Mouse (Mus musculus): ENCODE results near the gene Pla2g12b. TPM values are rescaled to one million over a fixed set of nuclear protein-coding genes. Genes with fewer than 3 reads are reported as not detected.

The Pla2g12b gene
- total RNA-seq, 2 experiments from 2014 or later = not detected

GRCm38 (mm10) chr10:59403793-59404149 lies 311 bp downstream of the Pla2g12b start:
- intact Hi-C loops (cut with DNase I) = no loop called here
- DNase-seq (ENCODE audit: low spot score) = no peak

DNA sequence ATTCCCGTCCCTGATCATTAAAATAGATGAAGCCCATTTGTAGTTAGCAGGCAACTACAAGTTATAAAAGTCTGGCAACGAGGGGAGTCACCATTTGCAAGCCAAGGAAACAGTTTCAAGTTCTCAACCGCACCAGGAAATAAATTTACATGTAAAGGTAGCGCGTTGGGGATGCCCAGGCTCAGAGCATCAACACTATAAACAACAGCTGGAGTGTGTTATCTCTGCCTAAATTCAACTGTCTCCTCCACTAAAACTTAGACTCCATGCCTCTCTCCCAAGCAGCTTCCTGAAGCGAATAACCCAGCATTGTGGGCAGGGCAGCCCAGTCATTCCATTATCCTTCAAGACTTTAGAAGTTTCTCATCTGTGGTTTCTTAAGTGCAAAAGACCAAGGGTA lies 5.0 kb downstream of the Pla2g12b start:
- intact Hi-C loops (cut with DNase I) = no loop called here
- no peak for DNase-seq (ENCODE audit: low spot score)

GRCm38 (mm10) chr10:59410264-59410663 lies 6.8 kb downstream of the Pla2g12b start:
- intact Hi-C loops (cut with DNase I) = no loop called here
- no peak for DNase-seq (ENCODE audit: low spot score)

DNA sequence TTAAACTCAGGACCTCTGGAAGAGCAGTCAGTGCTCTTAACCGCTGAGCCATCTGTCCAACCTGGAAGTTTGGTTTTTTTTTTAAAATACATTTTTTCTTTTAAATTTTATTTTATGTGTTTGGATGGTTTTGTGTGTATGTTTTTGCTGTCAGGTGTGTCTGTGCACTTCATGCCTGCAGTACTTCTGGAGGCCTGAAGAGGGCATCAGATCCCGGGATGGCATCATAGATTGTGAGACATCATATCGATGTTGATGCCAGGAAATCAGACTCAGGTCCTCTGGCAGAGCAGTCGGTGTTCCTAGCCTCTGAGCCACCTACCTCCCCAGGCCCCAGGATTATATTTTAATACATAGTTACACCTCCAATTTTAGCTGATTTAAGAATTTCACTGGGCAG lies 10.3 kb downstream of the Pla2g12b start:
- intact Hi-C loops (cut with DNase I) = no loop called here
- DNase-seq (ENCODE audit: low spot score) = no peak

DNA sequence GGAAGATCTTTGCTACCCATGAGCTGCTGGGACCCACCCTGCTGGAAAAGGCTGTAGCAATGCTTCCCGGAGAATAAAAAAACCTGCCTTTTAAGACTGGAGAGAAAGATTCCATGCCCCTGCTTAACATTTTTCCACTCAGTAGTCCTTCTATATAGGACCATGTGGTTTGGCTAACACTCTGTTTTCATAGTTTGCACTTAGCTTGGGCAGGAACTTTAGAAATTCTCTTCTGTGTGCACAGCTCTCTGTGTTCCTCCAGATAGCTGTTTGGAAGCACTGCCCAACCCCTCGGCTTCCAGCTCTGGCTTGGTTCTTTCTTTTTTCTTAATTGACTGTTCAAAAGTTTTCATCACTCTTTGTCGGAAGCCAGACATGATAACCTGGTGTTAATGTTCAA lies 13.2 kb downstream of the Pla2g12b start:
- intact Hi-C loops (cut with DNase I) = no loop called here
- DNase-seq (ENCODE audit: low spot score) = no peak

DNA sequence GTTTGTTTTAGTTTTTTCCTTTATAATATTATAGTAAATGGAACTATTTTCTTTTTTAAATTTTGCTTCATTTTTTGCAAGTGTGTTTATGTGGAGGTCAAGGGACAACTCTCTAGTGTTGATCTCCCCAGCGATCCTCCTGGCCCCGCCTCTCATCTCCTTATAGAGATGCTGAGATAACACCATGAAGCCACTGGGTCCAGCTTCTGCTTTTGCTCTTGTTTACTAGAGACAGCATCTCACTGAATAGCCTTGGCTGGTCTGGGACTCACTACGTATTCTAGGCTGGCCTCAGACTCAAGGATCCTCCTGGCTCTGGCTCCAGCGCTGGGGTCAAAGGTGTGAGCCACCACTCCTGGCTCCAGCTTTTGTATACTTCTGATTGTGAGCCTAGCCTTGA lies 16.1 kb downstream of the Pla2g12b start:
- no peak for DNase-seq (ENCODE audit: low spot score)
- intact Hi-C loops (cut with DNase I) = no loop called here

- DNase-seq (ENCODE audit: low spot score) = no peak
- intact Hi-C loops (cut with DNase I) = no loop called here
These were observed 21.0 kb downstream of the Pla2g12b start for GRCm38 (mm10) chr10:59424453-59424852.

DNA sequence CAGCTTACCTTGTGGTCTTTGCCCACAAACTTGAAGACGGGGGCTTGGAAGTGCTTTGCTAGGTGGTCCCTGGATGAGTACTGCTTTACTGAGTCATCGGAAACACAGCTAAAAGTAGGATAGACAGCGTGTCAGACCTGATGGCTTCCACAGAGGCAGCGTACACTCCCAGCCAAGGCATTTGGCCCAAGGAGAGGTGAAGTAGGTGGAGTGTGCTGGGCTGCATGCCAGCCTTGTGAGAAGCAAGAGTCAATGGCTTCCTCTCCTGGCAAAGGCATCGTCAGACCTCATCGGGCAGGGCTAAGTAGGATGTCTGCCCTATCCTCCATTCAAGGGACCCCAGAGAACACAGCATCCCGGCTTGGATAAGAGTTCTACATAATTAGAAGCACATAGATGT lies 21.9 kb downstream of the Pla2g12b start:
- intact Hi-C loops (cut with DNase I) = no loop called here

DNA sequence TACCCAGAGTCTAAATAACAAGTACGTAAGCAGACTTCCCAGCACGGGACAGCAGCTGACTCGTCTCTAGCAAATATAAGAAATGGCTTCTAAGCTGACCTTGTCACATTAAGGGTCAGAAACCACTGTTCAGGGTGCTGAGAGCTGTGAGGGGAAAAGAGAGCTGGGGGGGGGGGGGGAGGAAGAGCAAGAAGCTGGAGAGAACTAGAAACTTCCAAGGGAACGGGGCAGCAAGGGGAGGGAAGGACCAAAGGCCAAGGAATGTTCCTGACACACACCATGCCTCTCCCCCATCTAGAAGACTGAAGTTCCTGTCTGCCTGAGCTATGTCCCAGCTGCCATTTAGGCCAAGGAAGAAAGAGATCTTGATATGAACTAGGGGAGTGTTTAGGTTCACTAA lies 22.9 kb downstream of the Pla2g12b start:
- intact Hi-C loops (cut with DNase I) = no loop called here
- DNase-seq (ENCODE audit: low spot score) = no peak

More for the DNA sequence above, 21.9 kb downstream of the Pla2g12b start:
- peak; percentile 61 for DNase-seq (ENCODE audit: low spot score)

DNA sequence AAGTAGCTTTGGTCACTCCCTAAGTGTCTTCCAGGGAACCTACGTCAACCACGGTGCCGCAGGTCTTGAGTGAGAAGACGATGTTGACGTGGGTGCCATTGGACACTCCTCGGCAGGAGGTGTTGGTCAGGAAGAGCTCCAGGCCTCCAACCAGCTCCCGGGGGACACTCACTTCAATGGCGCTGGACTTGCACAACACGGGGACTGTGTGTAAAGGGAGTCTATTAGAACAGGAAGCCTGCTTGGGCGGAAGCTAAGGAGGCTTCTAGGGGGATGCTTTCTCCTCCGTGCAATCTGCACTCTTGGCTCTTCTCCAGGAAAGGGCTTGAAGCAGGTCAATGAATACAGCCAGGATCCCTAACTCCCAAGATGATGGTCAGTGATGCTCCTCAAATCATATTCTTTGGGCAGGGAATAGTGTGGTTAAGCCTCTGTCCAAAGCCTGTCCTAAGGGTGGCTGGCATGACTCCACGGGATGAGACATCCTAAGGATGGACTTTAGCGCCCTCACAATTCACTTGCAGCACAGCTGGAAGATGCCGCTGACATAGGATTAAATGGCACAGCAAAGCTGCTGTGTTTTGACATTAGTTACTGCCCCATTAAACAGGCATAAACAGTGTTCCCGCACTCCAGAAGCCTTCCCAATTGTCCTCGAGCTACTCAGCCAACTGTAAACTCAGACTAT lies 26.1 kb downstream of the Pla2g12b start:
- intact Hi-C loops (cut with DNase I) = no loop called here
- DNase-seq (ENCODE audit: low spot score) = no peak

GRCm38 (mm10) chr10:59430701-59431218 lies 27.3 kb downstream of the Pla2g12b start:
- no peak for DNase-seq (ENCODE audit: low spot score)
- intact Hi-C loops (cut with DNase I) = no loop called here

DNA sequence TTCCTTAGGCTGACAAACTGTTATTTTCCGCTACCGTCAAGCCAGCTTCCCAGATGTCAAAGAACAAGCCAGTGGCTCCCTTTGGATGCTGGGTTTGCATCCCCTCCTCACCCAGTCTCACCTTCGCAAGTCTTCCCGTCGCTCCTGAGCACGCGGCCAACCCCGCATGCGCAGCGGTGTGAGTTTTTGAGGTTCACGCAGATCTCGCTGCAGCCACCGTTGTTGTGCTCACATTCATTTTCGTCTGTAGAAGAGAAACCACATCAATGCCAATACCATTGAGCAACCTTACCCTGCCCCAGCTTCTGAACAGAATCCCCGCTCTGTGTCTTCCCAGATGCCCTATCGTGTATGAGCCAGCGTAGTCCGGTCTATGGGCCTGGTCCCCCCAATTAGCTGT lies 32.3 kb downstream of the Pla2g12b start:
- DNase-seq (ENCODE audit: low spot score) = no peak
- intact Hi-C loops (cut with DNase I) = no loop called here

DNA sequence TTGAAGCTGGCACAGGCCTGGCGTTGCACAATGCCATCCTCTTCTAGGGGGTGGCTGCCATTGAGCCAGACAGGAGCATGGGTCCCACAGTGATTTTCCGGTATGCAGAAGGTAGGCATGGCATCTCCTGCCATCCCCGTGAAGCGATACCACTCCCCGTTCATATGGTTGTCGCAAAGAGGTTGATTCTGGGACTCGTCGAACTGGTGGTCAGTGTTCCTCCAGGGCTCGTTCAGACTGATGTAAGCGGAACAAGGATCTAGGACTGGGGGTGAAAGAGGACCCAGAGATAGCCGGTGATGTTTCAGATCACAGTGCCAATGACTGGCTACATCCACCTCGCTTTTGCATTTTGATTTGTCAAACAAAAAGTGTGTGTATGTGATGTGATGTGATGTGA lies 35.2 kb downstream of the Pla2g12b start:
- intact Hi-C loops (cut with DNase I) = no loop called here

DNA sequence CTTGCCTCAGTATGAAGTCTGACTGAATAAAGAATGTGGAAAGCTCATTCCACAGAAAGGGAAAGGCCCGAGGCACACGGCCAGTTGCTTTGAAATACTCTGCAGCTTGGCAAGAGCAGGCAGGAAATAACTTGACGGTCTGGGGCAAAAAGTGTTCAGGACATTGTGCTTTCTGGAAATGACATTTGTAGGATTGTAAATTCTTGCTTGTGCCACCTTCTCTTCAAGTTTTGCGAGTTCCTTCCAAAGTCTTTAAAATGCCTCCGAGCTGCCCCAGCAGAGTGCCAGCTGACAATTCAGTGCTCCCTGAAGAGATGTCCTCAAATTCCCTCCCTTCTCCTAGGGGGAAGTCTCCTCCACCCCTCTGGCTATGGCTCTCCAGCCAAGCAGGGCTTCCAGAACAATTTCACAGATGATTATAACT lies 36.1 kb downstream of the Pla2g12b start:
- intact Hi-C loops (cut with DNase I) = no loop called here
- peak; percentile 48 for DNase-seq (ENCODE audit: low spot score)

More for the DNA sequence above, 35.2 kb downstream of the Pla2g12b start:
- DNase-seq (ENCODE audit: low spot score) = no peak

DNA sequence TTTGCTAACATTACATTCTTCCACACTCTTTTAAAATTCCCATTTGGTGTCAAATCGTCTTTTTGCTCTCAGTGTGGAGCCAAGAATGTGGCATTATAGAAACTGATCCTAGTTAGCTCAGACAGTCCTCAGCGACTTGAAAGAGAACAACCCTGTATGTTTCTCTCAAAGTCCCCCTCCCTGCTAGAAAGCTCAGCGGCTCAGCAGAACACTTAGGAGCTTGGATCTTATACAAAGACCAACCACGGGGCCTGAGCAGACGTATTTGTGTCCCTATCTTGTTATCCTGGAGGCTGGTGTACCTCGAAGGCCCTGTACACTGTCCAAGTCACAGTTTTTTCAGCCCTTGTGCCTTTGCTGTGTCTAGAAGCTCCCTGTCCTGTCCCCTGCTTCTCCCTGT lies 36.7 kb downstream of the Pla2g12b start:
- DNase-seq (ENCODE audit: low spot score) = no peak
- intact Hi-C loops (cut with DNase I) = no loop called here

DNA sequence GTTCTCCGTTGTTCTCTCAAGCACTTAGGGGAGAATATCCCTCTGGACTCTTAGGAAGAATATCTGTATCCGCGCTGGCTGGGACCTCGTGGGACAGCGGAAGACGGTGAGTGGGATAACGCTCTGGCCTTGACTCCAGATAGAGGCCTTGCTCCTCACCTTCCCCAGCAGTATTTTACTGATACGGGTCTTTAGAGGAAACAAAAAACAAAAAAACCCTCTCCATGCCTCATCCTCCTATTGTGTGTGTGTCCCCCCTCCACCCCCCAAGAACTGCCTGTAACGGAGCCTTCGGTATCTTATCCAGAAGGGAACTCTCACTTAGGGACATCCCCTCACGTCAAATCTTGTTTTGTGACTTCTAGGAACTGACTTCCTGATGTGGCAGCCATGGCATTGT lies 38.3 kb downstream of the Pla2g12b start, which contains the start of gene Oit3:
Gene Oit3 (minus strand): TSS at position 44 of the 400 bp plus-strand sequence.
- intact Hi-C loops (cut with DNase I) = no loop called here
- no peak for DNase-seq (ENCODE audit: low spot score)

- intact Hi-C loops (cut with DNase I) = no loop called here
- DNase-seq (ENCODE audit: low spot score) = no peak
These were observed 39.8 kb downstream of the Pla2g12b start for GRCm38 (mm10) chr10:59443212-59443611.

- intact Hi-C loops (cut with DNase I) = no loop called here
- DNase-seq (ENCODE audit: low spot score) = no peak
These were observed 40.6 kb downstream of the Pla2g12b start for GRCm38 (mm10) chr10:59444106-59444505.

- intact Hi-C loops (cut with DNase I) = no loop called here
- DNase-seq (ENCODE audit: low spot score) = no peak
These were observed 41.2 kb downstream of the Pla2g12b start for GRCm38 (mm10) chr10:59444635-59445034.

GRCm38 (mm10) chr10:59446911-59447437 lies 43.5 kb downstream of the Pla2g12b start:
- no peak for DNase-seq (ENCODE audit: low spot score)
- intact Hi-C loops (cut with DNase I) = no loop called here

DNA sequence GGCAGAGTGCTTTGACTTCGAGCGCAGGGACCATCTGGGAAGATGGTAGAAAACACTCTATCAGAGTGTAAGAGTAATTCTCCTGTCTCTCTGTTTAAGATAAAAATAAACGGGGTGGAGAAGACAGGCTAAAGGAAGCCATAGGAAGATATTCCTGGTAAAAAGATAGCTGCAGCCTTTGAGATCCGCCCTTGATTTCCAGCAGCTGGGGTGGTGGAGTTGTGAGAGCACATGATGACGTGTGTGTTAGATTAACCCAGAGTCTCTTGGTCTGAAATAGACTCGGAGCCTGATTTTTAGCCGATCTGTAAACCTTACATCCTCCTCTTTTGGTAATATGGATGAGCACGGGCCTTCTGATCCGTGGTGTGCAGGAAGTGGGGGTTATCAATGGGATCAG lies 44.1 kb downstream of the Pla2g12b start:
- intact Hi-C loops (cut with DNase I) = no loop called here
- no peak for DNase-seq (ENCODE audit: low spot score)

DNA sequence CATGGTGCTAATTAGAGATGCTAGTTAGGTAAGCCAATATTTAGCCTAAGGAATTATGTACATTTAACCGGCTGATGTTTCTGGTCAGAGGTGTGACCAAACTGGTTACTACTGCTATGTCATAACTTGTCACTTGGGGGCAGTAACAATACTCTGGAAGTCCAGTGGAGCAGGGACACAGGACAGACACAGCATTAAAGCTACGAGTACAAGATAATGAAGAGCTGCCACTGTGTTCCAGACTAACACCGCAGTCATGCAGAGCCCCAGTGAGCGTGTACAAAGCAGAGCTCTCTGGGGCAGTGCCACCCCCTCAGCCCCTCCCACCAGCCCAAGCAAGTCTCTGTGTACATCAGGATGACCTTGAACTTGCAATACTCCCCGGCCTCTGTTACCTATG lies 48.4 kb downstream of the Pla2g12b start:
- DNase-seq (ENCODE audit: low spot score) = no peak
- intact Hi-C loops (cut with DNase I) = loop anchor here (5.0 kb wide), 2 partner anchors 365 to 410 kb away; no protein-coding TSS in a partner anchor

All from heart, postnatal 25 days (tissue).